Mouse (Mus musculus) cerebellum, adult 11 months (tissue): Measurements from ENCODE around the gene Babam1.
"Not testable (repeated sequence)": the region's sequence is repeated elsewhere in the genome, so short reads cannot be mapped to it uniquely, and the experiment has no call there.

Experiments used
- DNase-seq: peaks from one replicate; pipeline ENCODE4 v3.0.0; 2022

Babam1 gene

DNA sequence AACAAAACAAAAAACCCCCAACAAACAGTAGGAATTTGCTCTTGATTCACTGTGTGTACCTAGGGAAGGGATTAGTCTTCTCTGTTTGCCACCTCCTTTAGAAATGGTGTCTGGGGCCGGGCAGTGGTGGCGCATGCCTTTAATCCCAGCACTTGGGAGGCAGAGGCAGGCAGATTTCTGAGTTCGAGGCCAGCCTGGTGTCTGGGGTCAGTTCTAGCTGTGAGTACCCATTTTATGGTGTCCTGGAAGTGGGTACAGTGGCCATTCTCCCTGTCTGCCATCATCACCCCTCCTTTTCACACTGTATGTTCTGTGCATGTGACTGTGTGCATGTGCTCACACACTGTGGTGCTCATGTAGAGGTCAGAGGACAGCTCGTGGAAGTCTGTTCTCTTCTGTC is 11.6 kb downstream of the Babam1 start:
- no peak for DNase-seq

DNA sequence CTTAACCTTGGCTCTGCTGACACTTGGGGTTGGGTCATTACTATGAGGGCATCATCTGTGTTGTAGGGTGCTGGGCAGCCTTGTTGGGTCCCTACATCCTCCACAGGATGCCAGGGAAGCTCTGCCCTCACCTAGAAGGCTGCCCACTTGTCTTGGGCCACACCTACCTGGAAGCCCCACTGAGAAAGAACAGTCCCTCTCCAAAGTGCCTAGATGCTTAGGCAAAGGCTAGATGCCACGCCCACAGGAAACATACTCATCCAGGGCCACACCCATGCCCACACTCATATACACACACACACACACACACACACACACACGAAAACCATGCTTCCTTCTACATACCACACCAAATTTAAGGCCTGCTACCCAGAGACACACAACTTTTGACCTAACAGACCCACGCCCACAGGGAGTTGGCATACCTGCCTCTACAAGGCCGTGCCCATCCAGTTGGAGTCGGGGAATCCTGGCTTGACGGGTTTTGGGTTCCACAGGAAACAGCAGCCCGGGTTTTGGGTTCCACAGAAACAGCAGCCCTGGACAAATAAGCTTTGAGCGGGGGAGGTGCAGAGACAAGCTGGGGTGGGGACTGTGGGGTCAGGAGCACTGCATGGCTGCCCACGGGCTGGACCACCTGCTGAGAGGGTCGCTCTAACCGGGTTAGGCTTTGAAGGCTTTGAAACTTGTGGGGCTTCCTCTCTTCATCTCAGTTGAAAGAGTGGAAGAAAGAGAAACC is 15.0 kb downstream of the Babam1 start:
- DNase-seq = no peak

GRCm38 (mm10) chr8:71422121-71422520 is 25.5 kb downstream of the Babam1 start:
- DNase-seq = no peak

GRCm38 (mm10) chr8:71432935-71433334 is 36.3 kb downstream of the Babam1 start:
- DNase-seq = not testable (repeated sequence)

DNA sequence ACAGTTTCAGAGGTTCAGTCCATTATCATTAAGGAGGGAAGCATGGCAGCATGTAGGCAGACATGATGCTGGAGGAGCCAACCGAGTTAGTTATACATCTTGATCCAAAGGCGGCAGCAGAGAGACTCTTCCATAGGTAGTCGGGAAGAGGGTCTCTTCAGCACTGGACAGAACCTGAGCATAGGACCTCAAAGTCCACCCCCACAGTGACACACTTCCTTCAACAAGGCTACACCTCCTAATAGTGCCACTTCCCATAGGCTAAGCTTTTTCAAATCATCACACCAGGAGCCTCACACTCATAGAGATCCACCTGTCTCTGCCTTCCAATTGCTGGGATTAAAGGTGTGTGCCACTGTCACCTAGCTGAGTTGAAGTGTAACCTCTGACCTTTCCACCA is 40.4 kb downstream of the Babam1 start:
- DNase-seq = no peak

DNA sequence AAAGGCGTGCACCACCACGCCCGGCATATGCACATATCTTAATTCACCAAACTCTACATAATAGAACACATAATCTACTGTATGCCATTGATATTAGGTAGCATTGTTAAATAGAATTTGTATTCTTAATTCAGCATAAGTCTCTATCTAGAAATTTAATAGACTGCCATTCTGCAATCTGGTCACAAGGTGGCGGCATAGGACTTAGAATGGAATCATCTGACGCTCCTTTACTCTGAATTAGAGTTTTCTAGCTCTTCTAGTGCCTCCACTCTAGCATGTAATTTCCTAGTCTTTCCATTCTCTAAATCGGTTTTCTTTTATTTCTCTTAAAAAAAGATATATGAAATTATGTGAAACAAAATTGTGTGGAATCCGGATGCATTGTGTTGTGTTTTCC is 44.7 kb downstream of the Babam1 start:
- peak; percentile 36 for DNase-seq

GRCm38 (mm10) chr8:71445096-71445495 is 48.4 kb downstream of the Babam1 start:
- no peak for DNase-seq

DNA sequence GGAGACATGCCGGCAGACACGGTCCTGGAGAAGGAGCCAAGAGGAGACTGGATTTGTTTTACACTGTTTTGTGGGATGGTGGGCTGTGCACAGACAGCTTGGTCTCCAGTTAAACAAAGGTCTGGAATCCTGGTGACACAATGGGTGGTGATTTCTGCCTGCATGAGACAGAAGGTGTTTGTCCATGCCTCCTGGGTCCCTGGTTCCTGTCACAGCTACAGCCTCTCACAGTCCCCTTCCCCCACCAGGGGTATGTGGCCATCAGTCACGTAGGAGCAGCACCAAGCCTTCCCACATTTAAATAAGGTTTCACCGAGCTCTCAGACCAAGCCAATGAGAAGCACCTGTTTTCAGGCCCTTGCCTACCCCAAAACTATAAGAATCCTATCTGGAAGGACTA is 54.7 kb downstream of the Babam1 start:
- DNase-seq = no peak

DNA sequence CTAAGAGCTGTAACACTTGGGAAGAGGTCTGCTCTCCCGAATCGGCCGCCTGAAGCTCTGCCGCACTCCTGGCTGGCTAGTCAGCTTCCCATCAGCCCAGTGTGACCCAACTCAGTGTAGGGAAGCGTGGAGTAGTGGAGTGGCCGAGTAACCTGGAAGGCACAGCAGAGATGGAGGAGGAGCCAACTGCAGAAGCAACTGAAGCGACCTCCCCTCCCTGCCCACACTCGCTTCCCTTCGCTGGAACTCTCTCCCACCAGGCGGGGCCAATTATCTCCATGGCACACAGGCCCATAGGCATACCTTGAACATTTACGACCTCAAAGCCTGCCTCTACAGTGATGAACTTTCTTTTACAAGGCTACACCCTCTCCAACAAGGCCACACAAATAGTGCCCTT is 55.1 kb downstream of the Babam1 start:
- no peak for DNase-seq

GRCm38 (mm10) chr8:71452669-71453068 is 56.0 kb downstream of the Babam1 start:
- no peak for DNase-seq
